Mouse (Mus musculus): ENCODE measurements around the gene Olfr414. TPM values are rescaled to one million over a fixed set of nuclear protein-coding genes. Genes with fewer than 3 reads are reported as not detected.
A peak's percentile ranks its signal among the peaks of the same experiment; 100 is the strongest.

The Olfr414 gene
- total RNA-seq (2021), result not detected

DNA sequence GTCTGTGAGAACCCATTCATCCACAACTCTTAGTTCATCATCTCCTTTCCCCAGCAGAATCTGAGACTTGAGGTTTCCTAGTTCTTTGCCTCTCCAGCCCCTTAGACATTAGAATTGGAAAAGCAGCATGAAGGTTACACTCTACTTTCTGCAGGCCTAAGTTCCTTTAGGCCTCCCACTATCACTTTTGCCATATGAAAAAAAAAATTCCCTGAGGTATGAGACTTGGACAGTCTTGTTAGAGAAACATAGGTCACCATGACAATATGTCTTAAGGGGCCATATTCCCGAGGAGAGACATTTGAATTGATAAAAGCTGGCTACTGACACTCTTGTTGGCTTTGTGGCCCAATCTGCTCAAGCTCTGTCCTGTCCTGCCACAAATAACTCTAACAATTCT, at the start of gene Olfr414:
Olfr414 (plus strand) TSS at position 301 of the 400 bp plus-strand sequence.
- intact Hi-C loops (cut with DNase I), result no loop called here

GRCm38 (mm10) chr1:174390746-174391145, 33.1 kb upstream of the Olfr414 start, which contains the start of gene Olfr248:
Gene Olfr248 (plus strand): TSS chr1:174391046.
- no peak for DNase-seq
- intact Hi-C loops (cut with DNase I), result no loop called here

More for the DNA sequence above, at the start of gene Olfr414:
- DNase-seq, result no peak

DNA sequence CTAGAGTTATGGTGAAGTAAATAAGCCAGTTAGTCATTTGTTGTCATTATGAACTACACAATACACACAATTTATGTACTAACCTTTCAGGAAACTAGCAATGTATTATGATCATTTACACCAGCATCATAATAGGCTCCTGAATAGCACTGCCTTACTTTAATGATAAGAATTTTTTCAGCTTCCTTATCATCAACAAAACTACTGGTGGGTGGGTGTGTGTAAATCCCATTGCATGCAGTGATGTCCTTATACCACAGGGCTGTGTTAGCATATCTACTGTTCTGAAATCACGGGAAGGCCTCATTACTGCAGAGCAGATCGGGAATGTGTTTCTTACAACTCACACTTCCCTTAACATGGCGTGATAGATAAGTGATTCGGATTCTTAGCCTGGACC, 905 bp upstream of the Olfr414 start:
- no peak for DNase-seq
- intact Hi-C loops (cut with DNase I), result no loop called here

GRCm38 (mm10) chr1:174426180-174426986, 2.5 kb downstream of the Olfr414 start:
- intact Hi-C loops (cut with DNase I), result no loop called here

GRCm38 (mm10) chr1:174427402-174427801, 3.5 kb downstream of the Olfr414 start:
- intact Hi-C loops (cut with DNase I), result no loop called here
- DNase-seq, result no peak

More at GRCm38 (mm10) chr1:174426180-174426986, 2.5 kb downstream of the Olfr414 start:
- DNase-seq, result no peak

DNA sequence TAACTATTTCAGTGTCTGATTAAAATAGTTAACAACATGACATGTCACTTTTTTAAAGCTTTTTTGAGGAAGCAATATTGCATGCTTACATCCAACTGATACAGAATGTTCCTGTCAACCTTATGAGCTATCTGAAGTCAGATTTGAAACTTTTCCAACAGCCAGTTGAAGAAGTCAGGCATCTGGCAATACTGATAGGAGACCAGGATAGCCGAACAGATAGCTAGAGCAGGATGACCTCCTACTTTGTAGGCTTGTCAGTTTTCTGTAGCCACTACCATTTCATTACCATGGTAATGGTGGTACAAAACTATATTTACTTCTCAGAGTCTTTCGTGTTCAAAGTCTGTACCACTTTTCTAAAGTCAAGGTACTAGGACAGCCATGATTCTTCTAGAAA, 4.5 kb downstream of the Olfr414 start:
- DNase-seq, result no peak
- intact Hi-C loops (cut with DNase I), result no loop called here

GRCm38 (mm10) chr1:174434121-174434520, 10.3 kb downstream of the Olfr414 start:
- DNase-seq, result no peak
- intact Hi-C loops (cut with DNase I), result no loop called here

- DNase-seq, result no peak
- intact Hi-C loops (cut with DNase I), result no loop called here
Measured at GRCm38 (mm10) chr1:174441782-174442181, 17.9 kb downstream of the Olfr414 start, which contains the start of gene Olfr220. Gene Olfr220 (plus strand): TSS chr1:174442082.

GRCm38 (mm10) chr1:174455100-174455499, 31.2 kb downstream of the Olfr414 start:
- intact Hi-C loops (cut with DNase I), result no loop called here
- DNase-seq, result no peak

DNA sequence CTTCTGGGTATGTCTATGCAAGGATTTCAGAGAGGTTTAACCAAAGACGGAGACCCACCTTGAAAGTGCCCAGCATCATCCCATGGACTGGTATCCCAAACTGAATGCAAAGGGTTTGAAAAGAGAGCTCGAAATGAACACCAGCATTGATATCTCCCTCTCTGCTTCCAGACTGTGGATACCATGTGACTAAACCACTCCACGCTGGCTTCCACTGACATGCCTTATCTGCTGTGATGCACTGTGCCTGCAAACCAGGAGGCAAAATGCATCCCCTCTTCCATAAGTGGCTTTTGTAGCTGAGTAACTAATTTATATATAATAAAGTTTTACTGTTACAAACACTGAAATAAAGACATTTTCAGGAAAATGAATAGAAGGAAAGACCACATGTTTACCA, 41.5 kb downstream of the Olfr414 start:
- intact Hi-C loops (cut with DNase I), result loop anchor here (5.0 kb wide), 1 partner anchor 243 kb away; no protein-coding TSS in a partner anchor

DNA sequence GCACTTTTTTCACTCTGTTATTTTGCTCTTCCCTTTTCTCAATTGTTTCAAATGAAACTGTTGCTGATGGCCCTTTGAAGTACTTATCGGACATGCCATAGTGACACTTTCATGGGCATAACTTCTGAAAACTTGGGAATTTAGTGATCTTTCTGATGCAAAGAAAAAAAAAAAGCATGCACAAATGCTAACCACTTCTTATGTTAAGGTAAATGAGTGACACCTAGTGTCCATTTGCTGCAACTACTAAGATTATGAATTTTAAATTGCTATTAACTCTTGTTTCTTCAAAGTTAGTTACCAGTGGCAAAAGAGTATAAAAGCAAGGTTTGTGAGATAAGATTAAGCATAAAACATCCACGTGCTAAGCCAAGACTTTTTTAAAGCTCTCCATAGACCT, 42.4 kb downstream of the Olfr414 start:
- DNase-seq, result no peak
- intact Hi-C loops (cut with DNase I), result loop anchor here (1.0 to 5.0 kb wide), 2 partner anchors 244 to 1010 kb away; no protein-coding TSS in a partner anchor

More for the DNA sequence above, 41.5 kb downstream of the Olfr414 start:
- no peak for DNase-seq

GRCm38 (mm10) chr1:174469736-174470135, 45.9 kb downstream of the Olfr414 start:
- peak; percentile 5 to 7 for DNase-seq
- intact Hi-C loops (cut with DNase I), result loop anchor here (1.0 to 5.0 kb wide), 2 partner anchors 84 to 247 kb away; no protein-coding TSS in a partner anchor

DNA sequence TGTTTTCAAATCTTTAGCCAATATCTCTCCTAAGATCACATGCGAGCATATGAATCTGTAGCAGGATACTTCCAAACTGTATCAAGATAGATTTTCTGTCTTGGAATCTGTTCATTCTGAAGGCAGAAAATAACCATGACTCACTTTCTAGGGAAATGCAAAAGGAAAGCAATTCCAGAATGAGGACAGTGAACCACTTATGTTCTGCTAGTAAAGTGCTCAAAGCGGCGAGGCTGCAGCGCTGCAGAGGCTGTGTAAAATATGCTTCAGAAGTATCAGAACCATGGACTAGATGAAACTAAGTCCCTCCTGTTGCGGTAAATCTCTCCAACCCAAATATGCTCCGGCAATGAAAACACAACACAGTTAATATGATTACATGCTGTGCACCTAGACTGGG, 58.7 kb downstream of the Olfr414 start:
- intact Hi-C loops (cut with DNase I), result no loop called here

More for the DNA sequence above, 58.7 kb downstream of the Olfr414 start:
- DNase-seq, result no peak

Other genes starting within 250 kb of the Olfr414 start
- not detected for gene Olfr419, start 172.0 kb upstream of the Olfr414 start, total RNA-seq (2021)
- gene Mptx1, start 93.5 kb upstream of the Olfr414 start, total RNA-seq (2021), result not detected
- gene Olfr417, start 58.9 kb upstream of the Olfr414 start, total RNA-seq (2021), result not detected
- not detected for gene Olfr248, start 33.0 kb upstream of the Olfr414 start, total RNA-seq (2021)
- not detected for gene Olfr220, start 18.0 kb downstream of the Olfr414 start, total RNA-seq (2021)
- gene Fmn2, start 77.8 kb downstream of the Olfr414 start, total RNA-seq (2021), result under 1 TPM; 0.11 to 0.43 TPM